Mouse (Mus musculus) splenic B cell, adult 2 months (primary cell): ENCODE data around the gene Fam149a.
A peak's percentile ranks its signal among the peaks of the same experiment; 100 is the strongest.

ENCODE experiments used
- DNase-seq: peaks from one replicate; pipeline ENCODE4 v3.0.0-alpha.2; 2011; ENCODE audit warnings: low read depth, low spot score
- H3K27me3 ChIP-seq: 2 replicates; pipeline ENCODE4 v1.6.1; 2012; ENCODE audit warnings: mild to moderate bottlenecking, low read length, moderate library complexity, mixed read lengths; ENCODE audit not compliant: control insufficient read depth, poor library complexity, insufficient read depth, severe bottlenecking
- H3K36me3 ChIP-seq: 2 replicates; pipeline ENCODE4 v1.6.1; 2012; ENCODE audit warnings: mild to moderate bottlenecking, low read length, moderate library complexity, mixed read lengths; ENCODE audit not compliant: control insufficient read depth, poor library complexity, insufficient read depth, severe bottlenecking

Gene Fam149a

GRCm38 (mm10) chr8:45381963-45382347 is at the start of gene Fam149a:
Gene Fam149a (minus strand): TSS chr8:45382291.
- no peaks in the 10 kb centered on the region; the same call in 1 of the 2 replicates for H3K27me3 ChIP-seq
- no peak for DNase-seq
- no peaks in the 10 kb centered on the region for H3K36me3 ChIP-seq

DNA sequence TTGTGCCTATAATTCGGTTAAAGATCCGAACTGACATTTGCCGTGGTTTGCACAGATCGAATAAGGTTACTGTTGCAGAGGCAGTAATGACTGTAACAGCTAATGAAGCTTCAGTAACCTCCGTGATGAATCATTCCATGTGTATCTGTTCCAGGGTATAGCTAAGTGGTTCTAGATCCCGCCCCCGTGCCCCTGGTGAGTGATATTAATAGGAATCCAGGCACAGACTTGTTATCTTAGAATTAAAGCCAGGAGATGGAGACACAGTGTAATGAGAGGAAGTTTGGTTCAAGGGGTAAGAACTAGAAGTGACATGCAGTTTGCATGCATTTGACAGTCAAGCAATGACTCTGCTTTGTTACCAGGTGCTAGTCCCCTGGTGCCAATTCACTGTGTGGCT is 38.1 kb upstream of the Fam149a start:
- Histone ChIP-seq H3K36me3 (no peaks in the 10 kb centered on the region), H3K27me3 (no peaks in the 10 kb centered on the region)
- no peak for DNase-seq

GRCm38 (mm10) chr8:45414965-45415364 is 32.9 kb upstream of the Fam149a start:
- DNase-seq: peak; percentile 60
- H3K27me3 ChIP-seq: no peaks in the 10 kb centered on the region
- no peaks in the 10 kb centered on the region for H3K36me3 ChIP-seq

- Histone ChIP-seq H3K36me3 (no peaks in the 10 kb centered on the region), H3K27me3 (no peaks in the 10 kb centered on the region)
- peak; percentile 5 for DNase-seq
Observed at GRCm38 (mm10) chr8:45410882-45411281, 28.8 kb upstream of the Fam149a start, which contains the start of gene Tlr3. Gene Tlr3 (minus strand): TSS chr8:45411080.

- no peaks in the 10 kb centered on the region for H3K27me3 ChIP-seq
- peak; percentile 59 for DNase-seq
- no peaks in the 10 kb centered on the region for H3K36me3 ChIP-seq
Observed at GRCm38 (mm10) chr8:45410146-45410880, 28.2 kb upstream of the Fam149a start.

DNA sequence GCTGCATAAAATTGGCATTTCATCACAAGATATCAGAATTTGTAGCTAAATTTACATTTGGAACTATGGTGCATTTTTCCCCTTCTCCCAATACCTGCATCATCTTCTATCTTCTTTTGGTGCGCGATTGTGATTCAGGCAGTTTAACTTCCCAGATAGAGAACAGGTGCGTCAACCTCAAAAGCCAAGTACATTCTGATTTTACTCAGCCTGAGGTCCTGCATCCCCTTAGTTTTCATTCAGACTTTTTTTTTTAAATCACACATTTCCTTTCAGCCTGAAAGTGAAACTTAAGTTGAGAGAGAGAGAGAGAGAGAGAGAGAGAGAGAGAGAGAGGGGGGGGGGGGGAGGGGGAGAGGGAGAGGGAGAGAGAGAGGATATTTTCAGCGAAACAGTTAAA is 27.6 kb upstream of the Fam149a start:
- no peak for DNase-seq
- Histone ChIP-seq H3K36me3 (no peaks in the 10 kb centered on the region), H3K27me3 (no peaks in the 10 kb centered on the region)

DNA sequence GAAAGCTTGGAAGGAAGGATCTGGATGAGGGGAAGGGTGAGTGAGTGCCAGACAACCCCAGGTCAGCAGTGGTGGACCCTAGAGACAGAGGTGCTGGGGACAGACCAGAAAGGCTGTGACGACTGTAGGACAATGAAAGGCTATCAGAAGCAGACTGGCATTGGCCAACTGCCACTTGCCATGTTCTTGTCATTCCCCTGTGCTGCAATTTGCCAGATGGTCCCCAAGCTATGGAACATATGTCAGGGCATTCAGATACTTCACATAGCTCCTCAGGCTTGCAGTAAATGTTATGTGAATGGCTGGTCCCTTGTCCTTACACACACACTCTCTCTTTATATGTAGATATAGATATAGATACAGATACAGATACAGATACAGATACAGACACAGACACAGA is 1.2 kb upstream of the Fam149a start:
- H3K27me3 ChIP-seq: no peaks in the 10 kb centered on the region; the same call in 1 of the 2 replicates
- DNase-seq: no peak
- no peaks in the 10 kb centered on the region for H3K36me3 ChIP-seq

DNA sequence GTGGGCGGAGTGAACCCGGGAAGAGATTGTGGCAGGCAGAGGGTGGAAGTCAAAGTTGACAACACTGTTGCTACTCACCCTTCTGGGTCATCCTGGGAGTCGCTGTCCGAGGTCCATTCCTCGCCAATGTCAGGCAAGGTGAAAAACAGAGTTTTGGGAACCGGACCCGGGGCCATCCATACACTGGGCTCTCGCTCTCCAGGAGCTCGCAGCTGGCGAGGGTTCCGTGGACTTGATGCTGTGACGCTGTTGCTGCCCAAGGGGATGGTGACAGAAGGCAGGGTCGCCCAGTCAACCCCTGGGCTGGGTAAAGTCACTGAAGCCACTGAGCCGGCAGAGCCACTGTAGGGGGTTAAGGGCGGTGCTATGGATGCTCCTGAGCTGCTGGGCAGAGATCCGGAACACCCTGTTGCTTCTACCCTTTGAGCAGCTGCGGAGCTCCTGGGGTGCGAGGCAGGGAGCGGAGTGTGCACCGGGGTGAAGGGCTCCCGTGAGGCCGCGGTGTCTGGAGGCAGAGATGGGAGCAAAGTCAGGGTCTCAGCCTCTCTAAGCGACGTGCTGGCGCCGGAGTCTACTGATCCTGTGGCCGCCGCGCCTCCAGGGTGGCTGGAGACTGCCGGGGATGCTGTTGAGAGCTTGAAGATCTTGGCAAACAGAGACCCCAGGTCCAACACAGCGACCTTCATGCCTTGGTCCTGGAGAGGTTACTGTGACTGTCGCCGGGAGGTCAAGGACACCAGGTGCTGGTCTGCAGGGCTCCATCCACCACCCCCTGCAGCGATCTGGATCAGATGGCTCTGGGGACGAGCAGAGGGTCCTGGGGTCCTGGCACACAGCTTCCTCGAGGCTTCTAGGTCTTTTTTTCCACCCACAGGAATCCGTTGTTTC is 772 bp downstream of the Fam149a start:
- DNase-seq: no peak
- Histone ChIP-seq H3K27me3 (no peaks in the 10 kb centered on the region; the same call in 1 of the 2 replicates), H3K36me3 (no peaks in the 10 kb centered on the region)

DNA sequence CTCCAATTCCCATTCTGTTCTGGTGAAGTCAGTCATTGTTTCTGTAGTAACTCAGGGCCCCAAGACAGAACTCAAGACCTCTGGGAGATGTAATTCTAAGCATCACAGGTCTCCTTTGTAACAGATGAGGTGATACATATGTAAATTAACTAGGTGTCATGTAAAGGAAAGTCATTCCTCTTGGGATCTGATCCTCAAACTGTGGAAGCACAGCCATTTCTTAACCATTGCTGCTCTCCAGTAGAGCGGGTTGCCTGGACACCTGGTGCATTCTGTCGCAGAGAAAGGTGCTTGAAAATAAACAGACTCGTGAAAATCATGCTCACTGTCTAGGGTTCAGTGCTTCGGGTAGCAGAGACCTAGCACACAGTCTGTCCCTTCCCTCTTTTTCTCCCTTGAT is 1.5 kb downstream of the Fam149a start:
- Histone ChIP-seq H3K36me3 (no peaks in the 10 kb centered on the region), H3K27me3 (no peaks in the 10 kb centered on the region; the same call in 1 of the 2 replicates)
- no peak for DNase-seq

- Histone ChIP-seq H3K27me3 (no peaks in the 10 kb centered on the region), H3K36me3 (no peaks in the 10 kb centered on the region)
- DNase-seq: no peak
Observed at GRCm38 (mm10) chr8:45374071-45374470, 8.0 kb downstream of the Fam149a start.

DNA sequence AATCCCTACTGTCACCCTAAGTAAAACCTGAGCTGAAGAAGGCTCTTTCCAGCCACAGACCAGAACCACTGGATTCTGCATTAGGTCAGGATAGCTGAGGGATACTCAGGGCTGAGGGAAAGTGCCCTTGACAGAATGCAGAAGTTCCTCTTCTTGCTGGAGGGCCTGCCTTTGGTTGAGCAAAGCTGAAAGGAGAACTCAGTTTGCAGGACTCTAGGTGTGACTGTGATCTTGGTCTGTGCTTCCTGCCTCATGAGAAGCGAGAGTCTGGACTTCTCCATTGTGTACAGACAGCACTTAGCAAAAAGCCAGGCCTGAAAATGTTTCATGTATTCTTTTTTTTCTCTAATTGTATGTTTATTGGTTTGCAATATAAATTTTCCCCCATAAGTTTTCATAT is 14.9 kb downstream of the Fam149a start:
- Histone ChIP-seq H3K36me3 (no peaks in the 10 kb centered on the region), H3K27me3 (no peaks in the 10 kb centered on the region)
- DNase-seq: peak; percentile 37

DNA sequence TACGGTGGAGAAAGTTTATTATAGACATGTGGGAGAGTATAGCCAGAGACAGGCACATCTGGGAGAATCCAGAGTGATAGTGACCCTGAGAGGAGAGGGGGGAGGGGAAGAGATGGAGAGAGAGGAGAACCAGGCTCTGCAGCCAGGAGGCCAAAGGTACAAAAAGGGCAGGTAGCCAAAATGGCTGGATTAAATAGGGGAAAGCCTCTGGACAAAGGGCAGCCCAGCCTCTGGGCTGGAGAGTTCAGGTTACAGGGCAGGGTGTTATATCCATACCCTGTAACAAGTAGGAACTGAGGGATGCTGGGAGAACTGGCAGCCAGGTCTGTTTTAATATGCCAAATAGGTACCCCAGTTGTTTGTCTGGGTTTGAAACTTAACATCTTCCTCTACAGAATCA is 18.9 kb downstream of the Fam149a start:
- H3K36me3 ChIP-seq: no peaks in the 10 kb centered on the region

DNA sequence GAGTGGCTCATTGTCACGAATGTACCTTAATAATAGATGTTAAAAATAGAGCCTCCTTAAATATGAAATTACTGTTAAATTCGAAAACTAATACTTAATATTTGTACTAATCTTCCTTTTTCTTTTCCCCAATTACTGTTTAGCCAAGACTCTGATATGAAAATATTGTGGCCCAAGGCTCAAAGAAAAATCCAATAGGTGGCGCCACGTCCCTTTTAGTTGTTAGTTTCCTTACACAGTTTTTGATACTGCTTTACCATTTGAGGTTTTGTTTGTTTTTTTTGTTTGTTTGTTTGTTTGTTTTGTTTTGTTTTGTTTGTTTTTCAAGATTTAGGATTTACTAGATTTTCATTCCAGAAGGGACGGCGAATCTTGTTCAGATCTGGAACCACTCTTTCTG is 19.8 kb downstream of the Fam149a start:
- no peaks in the 10 kb centered on the region for H3K36me3 ChIP-seq
- DNase-seq: peak; percentile 47
- no peaks in the 10 kb centered on the region for H3K27me3 ChIP-seq

More for the DNA sequence above, 18.9 kb downstream of the Fam149a start:
- no peaks in the 10 kb centered on the region for H3K27me3 ChIP-seq
- no peak for DNase-seq

DNA sequence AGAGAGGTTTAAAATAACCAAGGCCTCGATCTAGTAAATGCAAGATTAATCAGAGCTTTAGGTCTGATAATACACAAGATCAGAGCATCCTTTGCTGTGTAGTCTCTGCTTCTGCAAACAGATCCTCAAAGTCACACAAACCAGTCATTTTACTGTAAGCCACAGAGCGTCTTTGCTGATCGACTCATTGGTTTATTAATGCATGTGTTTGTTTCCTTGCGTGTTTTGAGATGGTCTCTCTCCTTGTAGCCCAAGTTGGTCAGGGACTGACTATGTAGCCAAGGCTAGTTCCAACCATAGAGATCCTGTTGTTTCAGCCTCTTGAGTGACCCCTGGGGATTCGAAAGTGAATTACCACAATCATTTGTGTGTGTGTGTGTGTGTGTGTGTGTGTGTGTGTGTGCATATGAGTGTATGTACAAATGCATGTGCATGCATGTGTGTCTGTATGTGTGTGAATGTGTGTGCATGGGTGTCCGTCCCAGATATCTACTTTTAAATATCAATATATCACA is 22.9 kb downstream of the Fam149a start:
- Histone ChIP-seq H3K27me3 (no peaks in the 10 kb centered on the region), H3K36me3 (no peaks in the 10 kb centered on the region)
- DNase-seq: no peak
